Mouse (Mus musculus): ENCODE data around the gene Bend3. TPM values are rescaled to one million over a fixed set of nuclear protein-coding genes. Genes with fewer than 3 reads are reported as not detected.

Bend3 gene
- polyA plus RNA-seq, 1 experiment from 2014 or later, result 4.1 TPM

GRCm38 (mm10) chr10:43477865-43478681 is 558 bp upstream of the Bend3 start:
- Histone ChIP-seq H3K4me3 (ENCODE audit: low read length) (peak overlapping the region; percentile 80), H3K27ac (ENCODE audit: low read length) (peak overlapping the region; percentile 98), H3K9me3 (ENCODE audit: low read length) (no peaks in the 10 kb centered on the region), H3K9ac (replicated peaks; ENCODE audit: low read length) (peak overlapping the region; percentile 98), H3K4me1 (ENCODE audit: insufficient read depth, low read length) (peaks cover 28% of the 10 kb centered on the region), H3K36me3 (ENCODE audit: insufficient read depth, low read length) (no peaks in the 10 kb centered on the region), H3K27me3 (ENCODE audit: insufficient read depth, low read length) (no peaks in the 10 kb centered on the region), H3K4me2 (replicated peaks; ENCODE audit: low read depth, low read length) (peak overlapping the region; percentile 88)
- under 1% methylated on average over 42 of the region's 42 CpGs for WGBS
- ATAC-seq (ENCODE audit: low FRiP score, low TSS enrichment), result peak; percentile 46

GRCm38 (mm10) chr10:43479436-43480157 is 966 bp downstream of the Bend3 start:
- peak overlapping the region; percentile 80 for H3K4me3 ChIP-seq (ENCODE audit: low read length)
- ATAC-seq (ENCODE audit: low FRiP score, low TSS enrichment), result peak; percentile 90
- WGBS, result under 1% methylated on average over 84 of the region's 103 CpGs
- peak overlapping the region; percentile 98 for H3K27ac ChIP-seq (ENCODE audit: low read length)
- no peaks in the 10 kb centered on the region for H3K36me3 ChIP-seq (ENCODE audit: insufficient read depth, low read length)
- no peaks in the 10 kb centered on the region for H3K27me3 ChIP-seq (ENCODE audit: insufficient read depth, low read length)
- peak overlapping the region; percentile 88 for H3K4me2 ChIP-seq (replicated peaks; ENCODE audit: low read depth, low read length)
- peaks cover 35% of the 10 kb centered on the region for H3K4me1 ChIP-seq (ENCODE audit: insufficient read depth, low read length)
- no peaks in the 10 kb centered on the region for H3K9me3 ChIP-seq (ENCODE audit: low read length)
- H3K9ac ChIP-seq (replicated peaks; ENCODE audit: low read length), result peak overlapping the region; percentile 98

DNA sequence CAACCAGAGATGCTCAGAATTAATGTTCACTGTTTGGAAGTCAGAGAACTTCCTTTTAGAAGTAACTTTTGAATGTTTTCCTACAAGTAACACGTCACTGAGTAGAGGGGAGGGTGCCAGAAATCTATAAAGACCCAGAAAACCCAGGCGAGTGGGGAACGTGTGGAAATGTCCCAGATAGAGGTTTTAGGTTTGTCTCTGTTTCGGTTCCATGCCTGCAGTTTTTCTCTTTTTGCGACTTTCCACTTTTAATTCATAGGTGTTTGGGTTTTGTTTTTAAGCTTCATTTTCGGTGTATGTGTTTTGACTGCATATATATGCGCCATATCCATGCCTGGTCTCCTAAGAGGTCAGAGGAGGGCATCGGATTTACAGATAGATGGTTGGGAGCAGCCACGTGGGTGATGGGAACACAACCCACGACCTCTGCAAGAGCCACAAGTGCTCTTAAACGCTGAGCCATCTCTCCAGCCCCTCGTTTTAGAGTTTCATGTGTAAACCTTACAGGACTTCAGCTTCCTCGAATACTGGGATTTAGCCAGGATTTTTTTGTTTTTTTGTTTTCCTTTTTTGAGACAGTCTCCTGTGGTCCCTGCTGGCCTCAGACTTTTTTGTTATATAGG is 1.7 kb downstream of the Bend3 start:
- no peaks in the 10 kb centered on the region for H3K27me3 ChIP-seq (ENCODE audit: insufficient read depth, low read length)
- 6% methylated on average over 13 of the region's 13 CpGs for WGBS
- no peaks in the 10 kb centered on the region for H3K9me3 ChIP-seq (ENCODE audit: low read length)
- H3K27ac ChIP-seq (ENCODE audit: low read length), result peak overlapping the region; percentile 98
- H3K4me3 ChIP-seq (ENCODE audit: low read length), result peak overlapping the region; percentile 80
- no peaks in the 10 kb centered on the region for H3K36me3 ChIP-seq (ENCODE audit: insufficient read depth, low read length)
- H3K4me2 ChIP-seq (replicated peaks; ENCODE audit: low read depth, low read length), result peak overlapping the region; percentile 88
- H3K9ac ChIP-seq (replicated peaks; ENCODE audit: low read length), result peak overlapping the region; percentile 98
- ATAC-seq (ENCODE audit: low FRiP score, low TSS enrichment), result no peak
- H3K4me1 ChIP-seq (ENCODE audit: insufficient read depth, low read length), result peaks cover 35% of the 10 kb centered on the region

GRCm38 (mm10) chr10:43481179-43481578 is 2.5 kb downstream of the Bend3 start:
- H3K36me3 ChIP-seq (ENCODE audit: insufficient read depth, low read length), result no peaks in the 10 kb centered on the region
- no peaks in the 10 kb centered on the region for H3K27me3 ChIP-seq (ENCODE audit: insufficient read depth, low read length)
- H3K4me3 ChIP-seq (ENCODE audit: low read length), result no peak overlapping the region
- H3K4me1 ChIP-seq (ENCODE audit: insufficient read depth, low read length), result peaks cover 35% of the 10 kb centered on the region
- no peaks in the 10 kb centered on the region for H3K9me3 ChIP-seq (ENCODE audit: low read length)
- no peak overlapping the region for H3K9ac ChIP-seq (replicated peaks; ENCODE audit: low read length)
- 38% methylated on average over 4 of the region's 4 CpGs for WGBS
- H3K27ac ChIP-seq (ENCODE audit: low read length), result no peak overlapping the region
- no peak for ATAC-seq (ENCODE audit: low FRiP score, low TSS enrichment)
- 0 out of 2 replicates have a peak overlapping the region, but pooled peaks have one; percentile 88 for H3K4me2 ChIP-seq (replicated peaks; ENCODE audit: low read depth, low read length)

- H3K27ac ChIP-seq (ENCODE audit: low read length), result no peak overlapping the region
- WGBS, result 92% methylated on average over 5 of the region's 5 CpGs
- no peaks in the 10 kb centered on the region for H3K36me3 ChIP-seq (ENCODE audit: insufficient read depth, low read length)
- H3K4me3 ChIP-seq (ENCODE audit: low read length), result no peak overlapping the region
- no peaks in the 10 kb centered on the region for H3K27me3 ChIP-seq (ENCODE audit: insufficient read depth, low read length)
- H3K4me1 ChIP-seq (ENCODE audit: insufficient read depth, low read length), result peaks cover 33% of the 10 kb centered on the region
- no peak for ATAC-seq (ENCODE audit: low FRiP score, low TSS enrichment)
- no peaks in the 10 kb centered on the region for H3K9me3 ChIP-seq (ENCODE audit: low read length)
- no peak overlapping the region for H3K9ac ChIP-seq (replicated peaks; ENCODE audit: low read length)
- no peak overlapping the region for H3K4me2 ChIP-seq (replicated peaks; ENCODE audit: low read depth, low read length)
Measured at GRCm38 (mm10) chr10:43482021-43482420, 3.4 kb downstream of the Bend3 start.

GRCm38 (mm10) chr10:43483426-43483995 is 4.9 kb downstream of the Bend3 start:
- H3K27me3 ChIP-seq (ENCODE audit: insufficient read depth, low read length), result no peaks in the 10 kb centered on the region
- peak overlapping the region; percentile 27 for H3K9ac ChIP-seq (replicated peaks; ENCODE audit: low read length)
- no peaks in the 10 kb centered on the region for H3K36me3 ChIP-seq (ENCODE audit: insufficient read depth, low read length)
- no peaks in the 10 kb centered on the region for H3K9me3 ChIP-seq (ENCODE audit: low read length)
- H3K4me1 ChIP-seq (ENCODE audit: insufficient read depth, low read length), result peaks cover 34% of the 10 kb centered on the region
- H3K4me2 ChIP-seq (replicated peaks; ENCODE audit: low read depth, low read length), result no peak overlapping the region; the same call in 1 of the 2 replicates
- no peak for ATAC-seq (ENCODE audit: low FRiP score, low TSS enrichment)
- H3K4me3 ChIP-seq (ENCODE audit: low read length), result no peak overlapping the region
- peak overlapping the region; percentile 52 for H3K27ac ChIP-seq (ENCODE audit: low read length)
- WGBS, result 25% methylated on average over 9 of the region's 9 CpGs

DNA sequence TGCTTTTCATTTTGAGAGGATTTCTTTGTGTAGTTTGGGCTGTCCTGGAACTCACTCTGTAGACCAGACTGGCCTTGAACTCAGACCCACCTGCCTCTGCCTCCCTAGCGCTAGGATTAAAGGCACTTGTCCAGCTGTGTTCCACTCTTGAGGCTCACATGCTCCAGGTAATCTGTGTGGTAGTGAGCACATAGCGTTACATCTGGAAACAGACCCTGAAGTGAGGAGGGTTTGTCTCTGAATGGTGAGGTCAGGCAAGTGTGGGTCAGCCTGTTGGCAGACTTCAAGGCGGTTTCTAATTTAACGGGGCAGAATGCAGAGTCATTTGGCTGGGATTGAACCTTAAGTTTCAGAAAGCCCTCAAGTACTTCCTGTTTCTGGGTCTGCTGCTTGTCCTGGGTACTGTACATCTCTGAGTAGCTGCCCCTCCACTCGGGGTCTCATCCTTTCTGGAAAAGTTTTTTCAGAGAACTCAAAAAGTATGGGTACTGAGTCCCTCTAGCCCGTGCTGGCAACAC is 7.2 kb downstream of the Bend3 start:
- H3K4me1 ChIP-seq (ENCODE audit: insufficient read depth, low read length), result peaks cover 43% of the 10 kb centered on the region
- H3K4me3 ChIP-seq (ENCODE audit: low read length), result no peak overlapping the region
- no peak overlapping the region for H3K27ac ChIP-seq (ENCODE audit: low read length)
- H3K9me3 ChIP-seq (ENCODE audit: low read length), result no peaks in the 10 kb centered on the region
- H3K9ac ChIP-seq (replicated peaks; ENCODE audit: low read length), result no peak overlapping the region
- no peaks in the 10 kb centered on the region for H3K27me3 ChIP-seq (ENCODE audit: insufficient read depth, low read length)
- no peak for ATAC-seq (ENCODE audit: low FRiP score, low TSS enrichment)
- H3K4me2 ChIP-seq (replicated peaks; ENCODE audit: low read depth, low read length), result no peak overlapping the region
- WGBS, result 74% methylated on average over 6 of the region's 6 CpGs
- H3K36me3 ChIP-seq (ENCODE audit: insufficient read depth, low read length), result no peaks in the 10 kb centered on the region

GRCm38 (mm10) chr10:43487441-43488010 is 8.9 kb downstream of the Bend3 start:
- Histone ChIP-seq H3K9ac (replicated peaks; ENCODE audit: low read length) (no peak overlapping the region), H3K27ac (ENCODE audit: low read length) (no peak overlapping the region), H3K4me2 (replicated peaks; ENCODE audit: low read depth, low read length) (no peak overlapping the region), H3K36me3 (ENCODE audit: insufficient read depth, low read length) (no peaks in the 10 kb centered on the region), H3K4me3 (ENCODE audit: low read length) (no peak overlapping the region), H3K4me1 (ENCODE audit: insufficient read depth, low read length) (peaks cover 34% of the 10 kb centered on the region), H3K27me3 (ENCODE audit: insufficient read depth, low read length) (no peaks in the 10 kb centered on the region), H3K9me3 (ENCODE audit: low read length) (no peaks in the 10 kb centered on the region)
- WGBS, result 73% methylated on average over 3 of the region's 3 CpGs
- no peak for ATAC-seq (ENCODE audit: low FRiP score, low TSS enrichment)

GRCm38 (mm10) chr10:43488258-43488657 is 9.6 kb downstream of the Bend3 start:
- Histone ChIP-seq H3K4me2 (replicated peaks; ENCODE audit: low read depth, low read length) (no peak overlapping the region), H3K27ac (ENCODE audit: low read length) (no peak overlapping the region), H3K9me3 (ENCODE audit: low read length) (no peaks in the 10 kb centered on the region), H3K4me3 (ENCODE audit: low read length) (no peak overlapping the region), H3K27me3 (ENCODE audit: insufficient read depth, low read length) (no peaks in the 10 kb centered on the region), H3K9ac (replicated peaks; ENCODE audit: low read length) (no peak overlapping the region), H3K36me3 (ENCODE audit: insufficient read depth, low read length) (no peaks in the 10 kb centered on the region), H3K4me1 (ENCODE audit: insufficient read depth, low read length) (peaks cover 30% of the 10 kb centered on the region)
- ATAC-seq (ENCODE audit: low FRiP score, low TSS enrichment), result no peak
- 63% methylated on average over 4 of the region's 4 CpGs for WGBS
